Mouse (Mus musculus): ENCODE results near the gene Lmx1b.

GRCm38 (mm10) chr2:33565886-33566285 is 74.4 kb downstream of the Lmx1b start:
- no peak for TF ChIP-seq CTCF (IDR thresholded peaks at IDR 0.05; ENCODE audit: low read depth, low read length)
- TF ChIP-seq POLR2A (IDR thresholded peaks at IDR 0.05; ENCODE audit: borderline replicate concordance, low read depth, low read length): no peak

Data from bone marrow macrophage, adult 2 months (primary cell).